Mouse (Mus musculus): ENCODE measurements around the gene Ly6g6e. TPM values are rescaled to one million over a fixed set of nuclear protein-coding genes. Genes with fewer than 3 reads are reported as not detected.
"Not testable (repeated sequence)": the region's sequence is repeated elsewhere in the genome, so short reads cannot be mapped to it uniquely, and the experiment has no call there.

The Ly6g6e gene
- 1 to 10 TPM; 1.6 to 1.8 TPM for total RNA-seq (2021)
- long read RNA-seq, experiment 1, result 0 reads
- long read RNA-seq, experiment 2, partial matches to known transcripts, result 0 of 2 reads
- long read RNA-seq, experiment 2, other reads (novel, unspliced or antisense), result 2 of 2 reads

DNA sequence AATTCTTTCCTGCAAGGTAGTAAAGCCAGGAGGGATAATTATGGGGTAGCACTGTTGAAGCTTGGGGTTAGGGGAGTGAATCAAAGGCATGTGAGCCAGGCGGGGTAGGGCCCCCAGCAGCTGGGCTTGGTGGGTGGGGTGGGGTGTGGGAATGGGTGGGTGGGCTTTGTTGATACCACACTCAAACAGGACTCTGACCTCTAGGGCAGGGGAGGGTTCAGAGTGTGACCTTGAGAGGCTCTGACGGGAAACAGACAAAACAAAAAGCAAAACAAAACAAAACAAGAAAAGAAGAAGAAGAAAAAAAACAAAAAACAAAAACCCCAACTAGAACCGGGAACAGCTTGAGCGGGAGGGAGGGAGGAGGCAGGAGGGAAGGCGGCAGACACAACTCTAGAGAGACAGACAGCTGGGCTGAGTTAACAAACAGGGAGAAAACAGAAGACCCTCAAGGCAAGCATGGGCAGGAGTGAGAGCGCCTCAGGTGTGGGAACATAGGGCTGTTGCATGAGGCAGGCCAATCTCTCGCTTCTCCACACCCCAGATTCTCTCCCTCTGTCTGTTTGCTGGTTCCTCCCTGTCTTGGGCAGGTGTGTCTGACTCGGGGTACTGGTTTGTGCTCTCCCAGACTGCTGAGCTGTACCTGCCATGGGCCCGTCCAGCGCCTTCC, at the start of gene Ly6g6e:
Gene Ly6g6e, plus strand, starts transcription at position 396 of the 670 bp plus-strand sequence.
- no peak for DNase-seq (ENCODE audit: low spot score in 2 of 2)

GRCm38 (mm10) chr17:35027277-35028068, 49.2 kb upstream of the Ly6g6e start, which contains the start of gene Sapcd1:
Sapcd1 (minus strand) TSS chr17:35028016.
- DNase-seq (ENCODE audit: low spot score in 2 of 2), result peak; percentile 52 to 62

- DNase-seq (ENCODE audit: low spot score in 2 of 2), result no peak
Observed at GRCm38 (mm10) chr17:35028315-35028714, 48.4 kb upstream of the Ly6g6e start.

DNA sequence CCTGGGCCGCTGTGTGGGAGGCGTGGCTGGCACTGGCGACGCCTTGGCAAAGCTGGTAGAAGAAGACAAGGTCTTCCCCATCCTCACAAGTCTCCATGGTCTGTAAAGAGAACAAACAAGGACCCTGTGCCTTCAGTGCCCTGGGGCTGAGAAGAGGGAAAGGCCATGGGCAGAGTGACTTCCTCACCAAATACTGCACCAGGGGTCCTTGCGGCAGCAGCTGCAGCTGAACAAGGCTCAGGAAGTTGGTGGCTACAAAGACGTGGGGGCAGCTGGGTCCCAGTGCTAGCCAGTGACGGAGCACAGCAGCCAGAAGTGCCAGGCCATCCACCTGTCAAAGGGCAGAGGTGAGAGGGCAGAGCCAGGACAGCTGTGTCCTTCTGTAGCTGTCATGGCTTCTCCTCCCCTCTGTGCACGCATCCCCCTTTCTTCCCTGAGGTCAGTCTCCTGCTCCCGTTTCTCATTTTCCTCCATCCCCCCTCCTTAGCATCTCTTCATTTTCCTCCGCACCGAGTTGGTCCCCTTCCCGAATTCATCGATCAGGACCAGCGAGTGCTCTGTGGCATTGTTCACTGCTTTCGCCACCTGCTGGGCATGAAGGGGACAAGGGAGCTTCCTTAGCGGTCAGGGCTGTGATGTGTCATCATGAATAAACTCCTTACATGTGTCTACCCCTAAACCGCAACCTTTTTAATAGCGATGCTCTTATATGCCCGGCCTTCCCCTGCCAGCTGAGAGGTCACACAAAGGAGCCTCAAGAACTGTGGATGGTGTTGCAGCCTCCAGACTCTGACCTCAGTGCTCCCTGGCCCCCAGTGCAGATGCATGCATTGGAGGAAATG, 46.8 kb upstream of the Ly6g6e start:
- no peak for DNase-seq (ENCODE audit: low spot score in 2 of 2)

GRCm38 (mm10) chr17:35031272-35031671, 45.4 kb upstream of the Ly6g6e start:
- no peak for DNase-seq (ENCODE audit: low spot score in 2 of 2)

DNA sequence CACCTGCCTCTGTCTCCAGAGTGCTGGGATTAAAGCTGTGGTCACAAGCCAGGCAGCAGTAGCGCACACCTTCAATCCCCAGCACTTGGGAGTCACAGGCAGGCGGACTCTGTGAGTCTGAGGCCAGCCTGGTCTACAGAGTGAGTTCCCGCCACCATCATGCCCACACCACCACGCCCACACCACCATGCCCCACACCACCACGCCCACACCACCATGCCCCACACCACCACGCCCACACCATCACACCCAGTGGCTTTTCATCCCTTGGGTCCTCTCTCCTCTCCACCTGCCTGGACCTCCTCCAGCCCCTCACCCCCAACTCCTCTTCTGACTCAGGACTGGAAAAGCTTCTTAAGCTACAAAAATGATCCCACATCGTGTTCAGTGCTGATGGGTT, 44.8 kb upstream of the Ly6g6e start:
- no peak for DNase-seq (ENCODE audit: low spot score in 2 of 2)

GRCm38 (mm10) chr17:35032323-35032870, 44.3 kb upstream of the Ly6g6e start:
- DNase-seq (ENCODE audit: low spot score in 2 of 2), result no peak

DNA sequence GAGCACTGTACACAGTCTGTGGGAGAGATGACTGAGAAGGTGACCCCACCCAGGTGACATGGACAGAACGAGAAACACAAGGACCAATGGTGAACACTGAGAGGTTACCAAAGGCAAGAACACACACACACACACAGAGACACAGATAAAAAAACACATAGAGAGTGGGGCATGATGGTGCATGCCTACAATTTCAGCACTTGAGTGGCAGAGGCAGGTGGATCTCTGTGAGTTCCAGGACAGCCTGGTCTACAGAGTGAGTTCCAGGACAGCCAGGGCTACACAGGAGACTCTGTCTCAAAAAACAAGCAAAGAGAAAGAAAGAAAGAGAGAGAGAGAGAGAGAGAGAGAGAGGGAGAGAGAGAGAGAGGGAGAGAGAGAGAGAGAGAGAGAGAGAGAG, 43.0 kb upstream of the Ly6g6e start:
- DNase-seq (ENCODE audit: low spot score in 2 of 2), result not testable (repeated sequence)

GRCm38 (mm10) chr17:35034896-35035295, 41.8 kb upstream of the Ly6g6e start:
- DNase-seq (ENCODE audit: low spot score in 2 of 2), result no peak

DNA sequence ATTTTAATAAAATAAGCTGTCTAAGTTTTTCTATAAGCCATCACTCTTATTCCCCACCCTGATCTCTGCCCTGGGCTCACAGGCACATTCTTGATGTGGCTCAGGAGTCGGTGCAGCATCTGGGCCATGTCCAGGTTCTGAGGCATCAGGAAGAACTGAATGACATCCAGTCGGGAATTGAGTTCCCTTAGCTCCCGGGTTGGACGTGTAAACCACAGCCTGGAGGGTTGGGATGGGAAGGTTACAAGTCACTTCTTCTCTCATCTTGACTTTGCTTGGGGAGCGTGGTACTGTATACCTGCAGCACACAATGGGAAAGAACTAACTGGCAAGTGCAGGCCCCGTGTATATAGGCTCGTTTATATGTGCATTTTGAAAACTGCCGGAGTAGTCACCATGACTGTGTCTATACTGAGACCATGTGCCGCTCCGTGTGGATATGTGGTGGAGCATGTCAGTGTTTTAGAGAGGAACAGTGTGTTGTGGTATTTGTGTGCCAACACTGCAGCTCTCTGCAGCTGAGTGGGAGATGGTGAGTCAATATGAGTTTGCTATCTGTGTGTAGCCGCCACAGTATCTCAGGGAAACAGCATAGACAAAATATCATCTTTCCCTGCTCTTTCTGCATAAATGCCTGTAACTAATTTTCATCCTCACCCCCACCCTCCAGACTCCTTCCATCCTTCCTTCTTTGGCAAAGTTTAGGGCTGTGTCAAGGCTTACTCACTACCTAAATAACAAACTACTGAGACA, 37.4 kb upstream of the Ly6g6e start:
- peak in 1 of 2 experiments; percentile 59 for DNase-seq (ENCODE audit: low spot score in 2 of 2)

- no peak for DNase-seq (ENCODE audit: low spot score in 2 of 2)
Observed at GRCm38 (mm10) chr17:35043794-35044193, 32.9 kb upstream of the Ly6g6e start.

DNA sequence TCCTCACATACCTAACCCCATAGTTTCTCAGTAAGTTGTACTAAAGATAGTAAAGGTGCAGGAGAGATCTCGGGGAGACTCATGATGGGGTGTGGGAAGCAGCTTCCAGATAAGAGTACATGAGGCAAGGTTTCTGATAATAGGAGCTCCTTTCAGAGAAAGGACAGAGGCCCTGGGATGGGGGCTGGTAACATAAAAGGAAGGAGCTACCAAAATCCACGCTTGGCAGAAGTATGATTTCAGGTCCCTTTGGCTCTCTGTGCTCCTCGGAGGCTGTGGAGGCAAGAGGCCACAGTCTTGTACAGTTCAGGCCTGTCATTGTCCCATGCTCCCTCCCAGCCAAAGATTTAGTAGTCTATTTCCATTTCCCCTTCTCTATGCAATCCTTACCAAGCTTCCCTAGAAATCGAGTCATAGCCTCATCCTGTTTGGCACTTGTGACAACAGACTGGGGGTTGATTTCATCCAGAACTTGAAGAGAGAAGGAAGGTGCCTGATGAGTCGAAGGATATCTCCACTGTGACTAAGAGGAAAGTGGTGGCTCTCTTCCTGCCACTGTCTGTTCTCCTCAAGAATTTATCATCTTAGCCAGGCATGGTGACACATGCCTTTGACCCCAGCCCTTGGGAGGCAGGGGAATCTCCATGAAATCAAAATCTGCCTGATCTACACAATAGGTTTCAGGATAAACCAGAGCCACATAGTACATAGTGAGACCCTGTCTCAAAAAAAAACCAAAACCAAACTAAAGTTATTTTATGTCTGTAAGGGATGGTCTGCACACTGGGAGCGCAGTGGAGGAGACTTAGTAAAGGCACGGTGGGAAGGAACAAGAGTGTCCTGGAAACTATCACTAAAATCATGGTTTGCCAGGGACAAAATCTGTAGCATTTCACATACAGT, 31.5 kb upstream of the Ly6g6e start:
- DNase-seq (ENCODE audit: low spot score in 2 of 2), result no peak

DNA sequence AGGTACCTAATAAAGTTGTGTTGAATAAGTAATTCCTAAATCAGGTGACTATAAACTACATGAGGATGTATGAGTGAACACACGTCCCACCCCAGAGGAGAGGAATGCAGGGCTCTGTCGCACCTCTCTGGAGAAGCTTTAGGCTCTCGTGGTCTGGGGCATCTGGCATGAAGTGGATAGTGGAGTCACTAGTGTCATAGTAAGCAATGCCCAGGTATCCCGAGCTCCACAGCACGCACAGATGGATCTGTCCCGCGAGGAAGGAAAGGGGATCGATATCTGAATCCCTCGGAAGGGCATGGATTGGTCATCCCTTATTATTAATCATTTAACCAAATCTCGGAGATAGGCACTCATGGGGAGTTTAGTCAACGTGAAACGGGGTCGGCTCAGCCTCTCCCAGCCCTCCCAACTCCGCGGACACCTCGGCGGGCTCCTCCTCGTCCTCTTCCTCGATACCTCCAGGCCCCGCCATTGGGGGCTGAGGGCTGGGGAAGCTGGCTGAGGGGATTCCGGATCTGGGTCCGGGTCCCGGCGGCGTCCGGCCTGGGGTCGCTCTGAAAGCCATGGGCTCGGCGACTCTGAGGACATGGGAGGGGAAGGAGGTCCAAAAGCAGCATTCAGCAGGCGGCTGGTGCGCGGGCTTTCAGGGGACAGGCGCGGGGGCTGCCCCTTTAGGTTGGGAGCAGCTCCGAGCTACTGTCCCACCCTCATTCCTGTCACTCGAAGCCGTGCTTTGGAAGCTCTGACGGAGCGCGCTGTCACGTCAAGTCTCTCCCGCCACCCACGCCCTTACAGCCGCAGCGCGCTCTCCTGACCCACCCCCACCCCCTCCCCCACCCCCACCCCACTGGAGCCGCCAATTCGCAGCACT, 30.7 kb upstream of the Ly6g6e start:
- no peak for DNase-seq (ENCODE audit: low spot score in 2 of 2)

DNA sequence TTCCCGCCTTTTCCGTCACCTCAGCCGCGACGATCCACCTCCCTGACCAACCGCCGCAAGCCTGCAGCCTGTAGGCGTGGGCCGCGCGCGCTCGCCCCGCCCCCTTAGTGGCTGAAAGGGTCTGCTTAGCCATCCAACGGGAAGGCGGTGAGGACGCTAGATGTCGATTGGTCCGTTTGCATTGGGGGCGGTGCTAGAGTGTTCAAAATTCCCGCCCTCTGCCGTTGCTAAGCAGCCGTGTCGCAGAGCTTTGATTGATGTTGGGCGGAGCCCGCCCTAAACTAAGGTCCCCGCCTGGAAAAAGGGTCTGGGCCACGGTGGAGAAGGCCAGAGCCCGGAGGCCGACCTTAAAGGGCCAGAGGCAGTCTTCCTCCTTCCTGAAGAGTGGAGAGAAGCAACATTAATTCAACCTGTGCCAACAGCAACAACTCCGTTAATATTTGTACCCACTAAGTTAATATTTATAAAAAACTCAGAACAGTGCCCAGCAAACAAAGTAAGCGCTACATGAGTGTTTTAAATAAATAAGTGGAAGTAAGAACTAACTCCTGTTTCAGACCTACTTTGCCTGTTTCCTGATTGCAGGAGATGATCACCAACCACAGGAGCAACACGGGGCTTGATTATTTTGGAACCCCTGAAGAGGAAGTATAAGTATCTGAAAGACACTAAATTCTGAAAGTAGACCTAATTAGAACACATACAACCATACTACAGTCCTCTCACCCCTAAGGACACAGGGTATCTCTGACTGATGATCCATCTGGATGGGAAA, 29.8 kb upstream of the Ly6g6e start, which contains the start of gene Msh5:
Gene Msh5, minus strand, starts transcription at position 65 of the 775 bp plus-strand sequence.
- peak; percentile 93 to 97 for DNase-seq (ENCODE audit: low spot score in 2 of 2)

- DNase-seq (ENCODE audit: low spot score in 2 of 2), result no peak
Observed at GRCm38 (mm10) chr17:35047688-35048087, 29.0 kb upstream of the Ly6g6e start.

DNA sequence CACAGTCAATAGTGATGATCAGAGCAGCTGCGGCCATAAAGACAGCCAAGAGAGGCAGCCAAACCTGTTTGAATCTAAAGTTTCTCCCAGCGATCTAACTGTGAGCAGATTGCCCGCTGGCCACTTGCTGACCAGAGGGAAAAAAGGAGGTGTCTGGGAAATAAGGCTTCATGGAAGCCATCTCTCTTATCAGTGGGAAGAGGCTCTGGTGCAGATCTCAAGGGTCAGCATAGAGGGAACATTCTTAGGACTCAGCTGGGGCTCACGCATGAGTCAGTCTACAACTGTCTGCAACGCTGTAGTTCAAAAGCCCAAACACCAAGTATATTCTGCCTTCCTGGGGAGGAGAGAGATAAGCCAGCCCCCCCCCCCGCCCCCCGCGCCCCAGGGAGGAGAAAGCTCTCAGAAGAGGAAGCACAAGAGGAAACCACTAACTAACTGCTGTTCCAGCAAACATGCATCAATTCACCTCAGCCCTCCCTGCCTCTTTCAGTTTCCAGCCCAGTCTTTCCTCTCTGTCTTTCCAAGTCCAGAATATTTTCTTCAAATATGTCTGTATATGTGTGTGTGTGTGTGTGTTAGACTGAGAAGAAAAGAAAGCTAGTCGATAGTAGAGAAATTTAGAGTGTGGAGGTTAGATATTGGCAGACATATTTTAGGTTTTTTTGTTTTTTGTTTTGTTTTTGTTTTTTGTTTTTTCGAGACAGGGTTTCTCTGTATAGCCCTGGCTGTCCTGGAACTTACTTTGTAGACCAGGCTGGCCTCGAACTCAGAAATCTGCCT, 28.4 kb upstream of the Ly6g6e start:
- DNase-seq (ENCODE audit: low spot score in 2 of 2), result no peak

All from layer of hippocampus, postnatal 14 days (tissue).